Mouse (Mus musculus): ENCODE data around the gene Ubac2. TPM values are rescaled to one million over a fixed set of nuclear protein-coding genes. Genes with fewer than 3 reads are reported as not detected.

The Ubac2 gene
- polyA plus RNA-seq, 1 experiment from 2014 or later: 43.2 TPM

- Histone ChIP-seq H3K36me3 (ENCODE audit: insufficient read depth, low read length) (no peaks in the 10 kb centered on the region), H3K9me3 (ENCODE audit: low read length) (no peaks in the 10 kb centered on the region), H3K27me3 (replicated peaks; ENCODE audit: insufficient read depth, low read length) (no peaks in the 10 kb centered on the region), H3K27ac (ENCODE audit: low read length) (no peak overlapping the region), H3K4me1 (ENCODE audit: insufficient read depth, low read depth, low read length) (no peaks in the 10 kb centered on the region), H3K4me2 (replicated peaks; ENCODE audit: low read depth, low read length) (no peak overlapping the region), H3K4me3 (ENCODE audit: low read depth, low read length) (no peak overlapping the region), H3K9ac (replicated peaks; ENCODE audit: low read depth) (no peak overlapping the region)
- TF ChIP-seq EP300 (IDR thresholded peaks at IDR 0.05) (no peak), CTCF (IDR thresholded peaks at IDR 0.05) (no peak)
- WGBS: 77% methylated on average over 3 of the region's 3 CpGs
- ATAC-seq: no peak
- no peak for DNase-seq (ENCODE audit: low spot score)
Measured at GRCm38 (mm10) chr14:122041413-122041825, 163.0 kb downstream of the Ubac2 start.

- Histone ChIP-seq H3K27ac (ENCODE audit: low read length) (no peak overlapping the region), H3K27me3 (replicated peaks; ENCODE audit: insufficient read depth, low read length) (no peaks in the 10 kb centered on the region), H3K36me3 (ENCODE audit: insufficient read depth, low read length) (no peaks in the 10 kb centered on the region), H3K4me3 (ENCODE audit: low read depth, low read length) (no peak overlapping the region), H3K4me2 (replicated peaks; ENCODE audit: low read depth, low read length) (no peak overlapping the region), H3K9ac (replicated peaks; ENCODE audit: low read depth) (no peak overlapping the region), H3K9me3 (ENCODE audit: low read length) (no peaks in the 10 kb centered on the region), H3K4me1 (ENCODE audit: insufficient read depth, low read depth, low read length) (no peaks in the 10 kb centered on the region)
- DNase-seq (ENCODE audit: low spot score) (no peak), ATAC-seq (no peak)
- no peak for TF ChIP-seq EP300 (IDR thresholded peaks at IDR 0.05)
- 0 out of 2 replicates have a peak, but pooled peaks have one; percentile 2 for TF ChIP-seq CTCF (IDR thresholded peaks at IDR 0.05)
- 64% methylated on average over 8 of the region's 8 CpGs for WGBS
Measured at GRCm38 (mm10) chr14:122042142-122042694, 163.8 kb downstream of the Ubac2 start.

- DNase-seq (ENCODE audit: low spot score) (no peak), ATAC-seq (no peak)
- no peak overlapping the region for H3K9ac ChIP-seq (replicated peaks; ENCODE audit: low read depth)
- 83% methylated on average over 8 of the region's 8 CpGs for WGBS
- TF ChIP-seq EP300 (IDR thresholded peaks at IDR 0.05) (no peak), CTCF (IDR thresholded peaks at IDR 0.05) (no peak)
- no peak overlapping the region for H3K27ac ChIP-seq (ENCODE audit: low read length)
- H3K4me3 ChIP-seq (ENCODE audit: low read depth, low read length): no peak overlapping the region
- no peaks in the 10 kb centered on the region for H3K4me1 ChIP-seq (ENCODE audit: insufficient read depth, low read depth, low read length)
- no peak overlapping the region for H3K4me2 ChIP-seq (replicated peaks; ENCODE audit: low read depth, low read length)
- H3K27me3 ChIP-seq (replicated peaks; ENCODE audit: insufficient read depth, low read length): no peaks in the 10 kb centered on the region
- H3K36me3 ChIP-seq (ENCODE audit: insufficient read depth, low read length): no peaks in the 10 kb centered on the region
- no peaks in the 10 kb centered on the region for H3K9me3 ChIP-seq (ENCODE audit: low read length)
Measured at GRCm38 (mm10) chr14:122047784-122048183, 169.4 kb downstream of the Ubac2 start.

GRCm38 (mm10) chr14:122048816-122049215 is 170.4 kb downstream of the Ubac2 start:
- H3K4me1 ChIP-seq (ENCODE audit: insufficient read depth, low read depth, low read length): no peaks in the 10 kb centered on the region
- H3K27me3 ChIP-seq (replicated peaks; ENCODE audit: insufficient read depth, low read length): no peaks in the 10 kb centered on the region
- 84% methylated on average over 9 of the region's 9 CpGs for WGBS

GRCm38 (mm10) chr14:122052896-122053635 is 174.6 kb downstream of the Ubac2 start:
- Histone ChIP-seq H3K9ac (replicated peaks; ENCODE audit: low read depth) (no peak overlapping the region), H3K4me1 (ENCODE audit: insufficient read depth, low read depth, low read length) (no peaks in the 10 kb centered on the region), H3K27ac (ENCODE audit: low read length) (no peak overlapping the region), H3K27me3 (replicated peaks; ENCODE audit: insufficient read depth, low read length) (no peaks in the 10 kb centered on the region), H3K36me3 (ENCODE audit: insufficient read depth, low read length) (no peaks in the 10 kb centered on the region), H3K4me3 (ENCODE audit: low read depth, low read length) (no peak overlapping the region), H3K9me3 (ENCODE audit: low read length) (no peaks in the 10 kb centered on the region), H3K4me2 (replicated peaks; ENCODE audit: low read depth, low read length) (no peak overlapping the region)
- no peak for ATAC-seq
- DNase-seq (ENCODE audit: low spot score): no peak
- TF ChIP-seq CTCF (IDR thresholded peaks at IDR 0.05) (no peak), EP300 (IDR thresholded peaks at IDR 0.05) (no peak)
- WGBS: 69% methylated on average over 9 of the region's 9 CpGs

More at GRCm38 (mm10) chr14:122048816-122049215, 170.4 kb downstream of the Ubac2 start:
- Histone ChIP-seq H3K9ac (replicated peaks; ENCODE audit: low read depth) (no peak overlapping the region), H3K27ac (ENCODE audit: low read length) (no peak overlapping the region), H3K4me3 (ENCODE audit: low read depth, low read length) (no peak overlapping the region), H3K36me3 (ENCODE audit: insufficient read depth, low read length) (no peaks in the 10 kb centered on the region), H3K4me2 (replicated peaks; ENCODE audit: low read depth, low read length) (no peak overlapping the region), H3K9me3 (ENCODE audit: low read length) (no peaks in the 10 kb centered on the region)
- DNase-seq (ENCODE audit: low spot score) (no peak), ATAC-seq (no peak)
- no peak for TF ChIP-seq CTCF (IDR thresholded peaks at IDR 0.05)
- TF ChIP-seq EP300 (IDR thresholded peaks at IDR 0.05): no peak

- ATAC-seq: no peak
- WGBS: 66% methylated on average over 6 of the region's 6 CpGs
Measured at GRCm38 (mm10) chr14:122056871-122057270, 178.5 kb downstream of the Ubac2 start.

More at GRCm38 (mm10) chr14:122056871-122057270, 178.5 kb downstream of the Ubac2 start:
- Histone ChIP-seq H3K4me2 (replicated peaks; ENCODE audit: low read depth, low read length) (no peak overlapping the region), H3K4me1 (ENCODE audit: insufficient read depth, low read depth, low read length) (no peaks in the 10 kb centered on the region), H3K4me3 (ENCODE audit: low read depth, low read length) (no peak overlapping the region), H3K27me3 (replicated peaks; ENCODE audit: insufficient read depth, low read length) (no peaks in the 10 kb centered on the region), H3K27ac (ENCODE audit: low read length) (no peak overlapping the region), H3K9ac (replicated peaks; ENCODE audit: low read depth) (no peak overlapping the region), H3K36me3 (ENCODE audit: insufficient read depth, low read length) (no peaks in the 10 kb centered on the region), H3K9me3 (ENCODE audit: low read length) (no peaks in the 10 kb centered on the region)
- TF ChIP-seq CTCF (IDR thresholded peaks at IDR 0.05) (no peak), EP300 (IDR thresholded peaks at IDR 0.05) (no peak)
- DNase-seq (ENCODE audit: low spot score): no peak

All from lung, postnatal 0 days (tissue).